Mouse (Mus musculus) bone marrow, adult 2 months (tissue): Measurements from ENCODE around the gene Lmbrd2.

Experiments
- CTCF ChIP-seq: fragments of 200-500 bp; IDR thresholded peaks from 2 replicates; pipeline ENCODE4 v1.5.1; 2011; ENCODE audit warnings: low read length, control low read depth; ENCODE audit not compliant: control insufficient read depth, insufficient read depth
- POLR2A ChIP-seq: fragments of 200-500 bp; IDR thresholded peaks from 2 replicates; pipeline ENCODE4 v1.6.1; 2011; ENCODE audit warnings: low read depth, mild to moderate bottlenecking, control low read depth, low read length, borderline replicate concordance; ENCODE audit not compliant: control insufficient read depth

DNA sequence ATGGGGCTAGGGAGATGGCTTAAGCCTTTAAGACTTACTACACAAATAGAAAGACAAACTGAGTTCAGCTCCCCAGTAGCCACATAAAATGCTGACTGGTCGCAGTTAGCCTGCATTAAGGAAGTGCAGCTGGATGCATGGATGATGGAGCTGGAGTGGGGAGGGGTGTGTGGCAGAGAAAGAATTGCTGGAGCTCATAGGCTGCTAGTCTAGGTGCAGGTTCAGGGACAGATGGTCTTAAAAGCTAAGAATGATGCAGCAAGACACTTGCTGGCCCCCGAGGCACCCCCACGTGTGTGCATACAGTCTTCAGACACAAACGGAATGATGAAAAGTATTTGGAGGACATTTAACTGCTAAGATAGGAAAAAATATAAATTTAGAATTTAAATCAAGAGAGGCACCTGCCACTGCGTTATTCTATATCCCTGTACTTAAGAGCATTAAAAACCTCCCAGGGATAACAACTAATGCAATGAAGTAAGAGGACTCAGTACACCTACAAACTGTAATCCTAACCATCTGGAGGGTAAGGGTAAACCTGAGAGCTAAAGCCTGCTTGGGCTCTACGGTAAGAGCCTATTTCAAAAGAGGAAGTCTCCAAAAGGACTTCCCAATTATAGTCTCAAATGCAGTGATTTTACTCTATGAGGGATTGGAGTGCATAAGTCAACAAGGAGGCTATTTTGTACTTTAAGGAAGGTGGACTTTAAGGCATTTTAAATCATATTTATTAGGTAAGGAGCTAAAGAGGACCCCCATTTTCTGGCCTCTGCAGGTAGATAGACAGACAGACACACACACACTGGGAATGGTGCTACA, 29.6 kb upstream of the Lmbrd2 start:
- TF ChIP-seq CTCF = no peak
- TF ChIP-seq POLR2A = no peak
